ENCODE assay signal across 20 mouse cellular contexts in the genomic region with DNA sequence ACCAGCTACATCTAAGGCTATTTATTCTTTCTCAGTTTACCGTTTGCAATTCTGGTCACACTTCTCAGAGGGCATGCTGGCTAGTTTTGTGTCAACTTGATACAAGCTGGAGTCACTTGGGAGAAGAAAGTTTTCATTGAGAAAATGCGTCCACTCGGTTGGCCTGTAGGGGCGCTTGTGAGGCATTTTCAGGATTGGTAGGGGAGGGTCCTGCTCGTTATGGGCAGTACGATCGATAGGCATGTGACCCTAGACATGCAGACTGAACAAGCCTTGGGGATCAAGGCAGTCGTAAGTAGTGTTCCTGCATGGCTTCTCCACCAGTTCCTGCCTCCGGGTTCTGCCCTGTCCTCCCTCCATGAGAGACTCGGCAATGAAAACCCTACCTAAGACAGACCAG.
A peak's percentile ranks its signal among the peaks of the same experiment; 100 is the strongest.
DNase-seq lines count a peak whose midpoint lies in the region; ATAC-seq and TF ChIP-seq lines count a peak whose summit lies in the region.
"Had no signal": no experiment of that assay in that cellular context is flagged by ENCODE, and none has a peak within 500 bp of the region (broad histone marks: within the 10 kb centered on the region; RNA-seq: fewer than 3 reads in every experiment).

No protein-coding gene starts in this region.

- ATAC-seq in forebrain, postnatal 0 days: no peak
- ATAC-seq in forebrain, embryonic 16.5 days: no peak
- ATAC-seq in midbrain, postnatal 0 days (ENCODE audit: low FRiP score): no peak
- ATAC-seq in midbrain, embryonic 15.5 days (replicated peaks): no peak
- ATAC-seq: midbrain, embryonic 16.5 days had no signal

- DNase-seq in forebrain, postnatal 0 days: no peak
- no peak for DNase-seq in midbrain, postnatal 0 days (ENCODE audit: low spot score)
- peak; percentile 5 for DNase-seq in NIH3T3 (ENCODE audit: low read depth)
- peak; percentile 17 for DNase-seq in induced T-regulatory cell, adult 2 months (ENCODE audit: low read depth)
- DNase-seq in yolk sac, embryonic 10.5 days (ENCODE audit: low spot score): no peak
- DNase-seq in adrenal gland, postnatal 14 days: no peak
- DNase-seq: adrenal gland, adult 8-10 months; cerebellum, adult 11-12 months; cerebellum, postnatal 14 days; embryo, embryonic 11 days; heart, postnatal 14 days; kidney, postnatal 4 days; lung, adult 18-20 months had no signal

- no peak overlapping the region for H3K4me3 ChIP-seq in forebrain, postnatal 0 days (ENCODE audit: low read depth, low read length)
- H3K4me3 ChIP-seq in forebrain, embryonic 16.5 days (replicated peaks; ENCODE audit: low read length): no peak overlapping the region
- H3K4me3 ChIP-seq in midbrain, postnatal 0 days (ENCODE audit: low read depth, low read length): no peak overlapping the region
- no peak overlapping the region for H3K4me3 ChIP-seq in midbrain, embryonic 15.5 days
- H3K4me3 ChIP-seq: embryonic facial prominence, embryonic 15.5 days; heart, embryonic 12.5 days; hindbrain, embryonic 13.5 days had no signal

- 88% methylated on average over 10 of the region's 10 CpGs for WGBS in forebrain, postnatal 0 days
- WGBS in forebrain, embryonic 16.5 days: 84% methylated on average over 10 of the region's 10 CpGs
- 88% methylated on average over 10 of the region's 10 CpGs for WGBS in midbrain, postnatal 0 days
- WGBS in midbrain, embryonic 15.5 days: 88% methylated on average over 10 of the region's 10 CpGs

- no peaks in the 10 kb centered on the region for H3K27me3 ChIP-seq in forebrain, postnatal 0 days (ENCODE audit: insufficient read depth, low read length)
- H3K27me3 ChIP-seq in forebrain, embryonic 16.5 days (replicated peaks; ENCODE audit: control insufficient read depth, insufficient read depth, low read length): no peaks in the 10 kb centered on the region
- no peaks in the 10 kb centered on the region for H3K27me3 ChIP-seq in midbrain, postnatal 0 days (ENCODE audit: insufficient read depth, low read length)
- no peaks in the 10 kb centered on the region for H3K27me3 ChIP-seq in midbrain, embryonic 15.5 days (replicated peaks)
- H3K27me3 ChIP-seq: embryonic facial prominence, embryonic 15.5 days; heart, embryonic 12.5 days; hindbrain, embryonic 13.5 days had no signal

- H3K36me3 ChIP-seq in forebrain, postnatal 0 days (ENCODE audit: insufficient read depth): no peaks in the 10 kb centered on the region
- no peaks in the 10 kb centered on the region for H3K36me3 ChIP-seq in forebrain, embryonic 16.5 days (ENCODE audit: control insufficient read depth, insufficient read depth)
- H3K36me3 ChIP-seq in midbrain, postnatal 0 days (ENCODE audit: insufficient read depth, low read length): no peaks in the 10 kb centered on the region
- H3K36me3 ChIP-seq in midbrain, embryonic 15.5 days (replicated peaks): no peaks in the 10 kb centered on the region
- H3K36me3 ChIP-seq: embryonic facial prominence, embryonic 15.5 days; G1E; heart, embryonic 12.5 days; hindbrain, embryonic 13.5 days had no signal

- no peak overlapping the region for H3K4me2 ChIP-seq in forebrain, postnatal 0 days (ENCODE audit: low read depth)
- H3K4me2 ChIP-seq in forebrain, embryonic 16.5 days (ENCODE audit: low read length): no peak overlapping the region
- H3K4me2 ChIP-seq in midbrain, postnatal 0 days (ENCODE audit: low read depth, low read length, poor library complexity, severe bottlenecking): no peak overlapping the region
- H3K4me2 ChIP-seq in midbrain, embryonic 15.5 days: no peak overlapping the region
- H3K4me2 ChIP-seq: embryonic facial prominence, embryonic 15.5 days; heart, embryonic 12.5 days; hindbrain, embryonic 13.5 days had no signal

- no peaks in the 10 kb centered on the region for H3K4me1 ChIP-seq in forebrain, postnatal 0 days (ENCODE audit: insufficient read depth)
- no peaks in the 10 kb centered on the region for H3K4me1 ChIP-seq in forebrain, embryonic 16.5 days (replicated peaks; ENCODE audit: control insufficient read depth, insufficient read depth, low read length)
- H3K4me1 ChIP-seq in midbrain, postnatal 0 days (ENCODE audit: insufficient read depth, low read length): no peaks in the 10 kb centered on the region
- H3K4me1 ChIP-seq in midbrain, embryonic 15.5 days: no peaks in the 10 kb centered on the region
- H3K4me1 ChIP-seq: embryonic facial prominence, embryonic 15.5 days; heart, embryonic 12.5 days; hindbrain, embryonic 13.5 days had no signal

- no peaks in the 10 kb centered on the region for H3K9me3 ChIP-seq in forebrain, postnatal 0 days (ENCODE audit: low read length)
- H3K9me3 ChIP-seq in forebrain, embryonic 16.5 days (ENCODE audit: control insufficient read depth, low read length): no peaks in the 10 kb centered on the region
- no peaks in the 10 kb centered on the region for H3K9me3 ChIP-seq in midbrain, postnatal 0 days (ENCODE audit: low read length)
- no peaks in the 10 kb centered on the region for H3K9me3 ChIP-seq in midbrain, embryonic 15.5 days
- H3K9me3 ChIP-seq: embryonic facial prominence, embryonic 15.5 days; G1E; heart, embryonic 12.5 days; hindbrain, embryonic 13.5 days had no signal

- H3K27ac ChIP-seq in forebrain, postnatal 0 days (ENCODE audit: low read depth, low read length): no peak overlapping the region
- H3K27ac ChIP-seq in forebrain, embryonic 16.5 days (ENCODE audit: low read length): no peak overlapping the region
- no peak overlapping the region for H3K27ac ChIP-seq in midbrain, postnatal 0 days (ENCODE audit: low read depth, low read length)
- no peak overlapping the region for H3K27ac ChIP-seq in midbrain, embryonic 15.5 days
- H3K27ac ChIP-seq: embryonic facial prominence, embryonic 15.5 days; hindbrain, embryonic 13.5 days had no signal

- no peak overlapping the region for H3K9ac ChIP-seq in forebrain, postnatal 0 days
- no peak overlapping the region for H3K9ac ChIP-seq in forebrain, embryonic 16.5 days (replicated peaks; ENCODE audit: low read depth, low read length)
- no peak overlapping the region for H3K9ac ChIP-seq in midbrain, postnatal 0 days (replicated peaks; ENCODE audit: low read length, poor library complexity, severe bottlenecking)
- no peak overlapping the region for H3K9ac ChIP-seq in midbrain, embryonic 15.5 days
- H3K9ac ChIP-seq: embryonic facial prominence, embryonic 15.5 days; heart, embryonic 12.5 days; hindbrain, embryonic 13.5 days had no signal

- 0 out of 2 replicates have a peak, but pooled peaks have one; percentile 15 for TF ChIP-seq CTCF in forebrain, postnatal 0 days (IDR thresholded peaks at IDR 0.05; ENCODE audit: low read depth)
- peak; percentile 20; the same call in 1 of the 2 replicates for TF ChIP-seq CTCF in midbrain, postnatal 0 days (IDR thresholded peaks at IDR 0.05)

Comparison
In these comparisons a context has a peak if more than half of its experiments do, and no peak if none do; other contexts are left out.
1. DNase-seq: peak in NIH3T3 (single experiment) and induced T-regulatory cell, adult 2 months (single experiment); none in forebrain, postnatal 0 days (single experiment), midbrain, postnatal 0 days (single experiment), yolk sac, embryonic 10.5 days (single experiment) and adrenal gland, postnatal 14 days (single experiment).